ENCODE assay signal across 7 mouse cellular contexts in genomic region chr19:8965771-8966170, GRCm38 (mm10). TPM values are rescaled to one million over a fixed set of nuclear protein-coding genes. Genes with fewer than 3 reads are reported as not detected.
A peak's percentile ranks its signal among the peaks of the same experiment; 100 is the strongest.
DNase-seq lines count a peak whose midpoint lies in the region; ATAC-seq and TF ChIP-seq lines count a peak whose summit lies in the region.

No protein-coding gene starts in this region.

- H3K4me2 ChIP-seq in heart, embryonic 16.5 days (ENCODE audit: low read depth, low read length): peak overlapping the region; percentile 88
- peak overlapping the region; percentile 61 for H3K4me2 ChIP-seq in limb, embryonic 15.5 days
- peak overlapping the region; percentile 70 for H3K4me2 ChIP-seq in stomach, postnatal 0 days (replicated peaks; ENCODE audit: low read depth)

- H3K27ac ChIP-seq in embryonic facial prominence, embryonic 10.5 days (replicated peaks): peak overlapping the region; percentile 88
- peak overlapping the region; percentile 96 for H3K27ac ChIP-seq in heart, embryonic 16.5 days (ENCODE audit: low read length)
- peak overlapping the region; percentile 96 for H3K27ac ChIP-seq in limb, embryonic 15.5 days
- H3K27ac ChIP-seq in stomach, postnatal 0 days (replicated peaks): peak overlapping the region; percentile 92

- TF ChIP-seq EP300 in stomach, postnatal 0 days (optimal IDR thresholded peaks at IDR 0.05): no peak

- no peaks in the 10 kb centered on the region for H3K9me3 ChIP-seq in megakaryocyte, embryonic 14.5 days
- no peaks in the 10 kb centered on the region for H3K9me3 ChIP-seq in embryonic facial prominence, embryonic 10.5 days
- H3K9me3 ChIP-seq in heart, embryonic 16.5 days (replicated peaks; ENCODE audit: control insufficient read depth, low read length): no peaks in the 10 kb centered on the region
- H3K9me3 ChIP-seq in limb, embryonic 15.5 days: no peaks in the 10 kb centered on the region
- no peaks in the 10 kb centered on the region for H3K9me3 ChIP-seq in stomach, postnatal 0 days (ENCODE audit: control insufficient read depth, low read length)

- WGBS in embryonic facial prominence, embryonic 10.5 days: 78% methylated on average over 8 of the region's 8 CpGs
- whole genome bisulfite sequencing in heart, embryonic 16.5 days: 71% methylated on average over 8 of the region's 8 CpGs
- WGBS in limb, embryonic 15.5 days: 70% methylated on average over 8 of the region's 8 CpGs
- WGBS in stomach, postnatal 0 days: 62% methylated on average over 8 of the region's 8 CpGs

- DNase-seq in embryonic facial prominence, embryonic 10.5 days (ENCODE audit: low spot score): no peak
- no peak for DNase-seq in stomach, postnatal 0 days (ENCODE audit: low spot score)
- DNase-seq in right cerebral cortex, postnatal 36 days (ENCODE audit: low spot score in 2 of 2): no peak

- no peaks in the 10 kb centered on the region for H3K27me3 ChIP-seq in megakaryocyte, embryonic 14.5 days (replicated peaks)
- no peaks in the 10 kb centered on the region for H3K27me3 ChIP-seq in embryonic facial prominence, embryonic 10.5 days (replicated peaks; ENCODE audit: low read depth, poor library complexity, severe bottlenecking)
- no peaks in the 10 kb centered on the region for H3K27me3 ChIP-seq in heart, embryonic 16.5 days (ENCODE audit: control insufficient read depth, insufficient read depth, low read length)
- H3K27me3 ChIP-seq in limb, embryonic 15.5 days: no peaks in the 10 kb centered on the region
- H3K27me3 ChIP-seq in stomach, postnatal 0 days (ENCODE audit: control insufficient read depth, insufficient read depth, low read length): no peaks in the 10 kb centered on the region

- ATAC-seq in megakaryocyte, adult 5-6 weeks (ENCODE audit: poor library complexity, severe bottlenecking): no peak
- ATAC-seq in heart, embryonic 16.5 days (replicated peaks; ENCODE audit: extremely low read depth, insufficient read depth, low FRiP score): no peak
- ATAC-seq in limb, embryonic 15.5 days (ENCODE audit: insufficient number of reproducible peaks, low FRiP score, low TSS enrichment, low read depth): no peak
- no peak for ATAC-seq in stomach, postnatal 0 days (ENCODE audit: low FRiP score, low TSS enrichment)

- H3K4me1 ChIP-seq in megakaryocyte, embryonic 14.5 days: peaks cover 51% of the 10 kb centered on the region
- peaks cover 24% of the 10 kb centered on the region for H3K4me1 ChIP-seq in embryonic facial prominence, embryonic 10.5 days
- H3K4me1 ChIP-seq in heart, embryonic 16.5 days (ENCODE audit: control insufficient read depth, insufficient read depth, low read length): peaks cover 21% of the 10 kb centered on the region
- peaks cover 17% of the 10 kb centered on the region for H3K4me1 ChIP-seq in limb, embryonic 15.5 days
- 0 out of 2 replicates have a peak, but pooled peaks cover 3% of the 10 kb centered on the region for H3K4me1 ChIP-seq in stomach, postnatal 0 days (replicated peaks; ENCODE audit: control insufficient read depth, insufficient read depth)

- peak; percentile 4; the same call in 1 of the 2 replicates for TF ChIP-seq CTCF in stomach, postnatal 0 days (IDR thresholded peaks at IDR 0.05; ENCODE audit: low read depth)

- H3K36me3 ChIP-seq in megakaryocyte, embryonic 14.5 days (replicated peaks; ENCODE audit: low read length): peaks cover 78% of the 10 kb centered on the region
- H3K36me3 ChIP-seq in embryonic facial prominence, embryonic 10.5 days (replicated peaks): peaks cover 79% of the 10 kb centered on the region
- peaks cover 52% of the 10 kb centered on the region for H3K36me3 ChIP-seq in heart, embryonic 16.5 days (ENCODE audit: control insufficient read depth, insufficient read depth)
- peaks cover 71% of the 10 kb centered on the region for H3K36me3 ChIP-seq in limb, embryonic 15.5 days
- peaks cover 20% of the 10 kb centered on the region for H3K36me3 ChIP-seq in stomach, postnatal 0 days (ENCODE audit: control insufficient read depth, insufficient read depth, low read length)

- H3K9ac ChIP-seq in heart, embryonic 16.5 days (ENCODE audit: low read length): peak overlapping the region; percentile 85
- H3K9ac ChIP-seq in limb, embryonic 15.5 days: peak overlapping the region; percentile 57; the same call in 1 of the 2 replicates
- peak overlapping the region; percentile 69 for H3K9ac ChIP-seq in stomach, postnatal 0 days (ENCODE audit: low read length)

- peak overlapping the region; percentile 91 for H3K4me3 ChIP-seq in megakaryocyte, embryonic 14.5 days (replicated peaks)
- H3K4me3 ChIP-seq in embryonic facial prominence, embryonic 10.5 days: peak overlapping the region; percentile 91
- H3K4me3 ChIP-seq in heart, embryonic 16.5 days (ENCODE audit: low read length): peak overlapping the region; percentile 74
- peak overlapping the region; percentile 75 for H3K4me3 ChIP-seq in limb, embryonic 15.5 days
- H3K4me3 ChIP-seq in stomach, postnatal 0 days (ENCODE audit: low read depth, low read length): peak overlapping the region; percentile 43

RNA-seq across cellular contexts. Expression of gene Eef1g, which starts 1.1 kb away (rescaled TPM):
- polyA plus RNA-seq in megakaryocyte, embryonic 14.5 days (2012; ENCODE audit: insufficient read depth, low replicate concordance): 36.7 and 78.5 TPM in 2 replicates
- total RNA-seq in megakaryocyte, adult 5-6 weeks (2015): 319 and 343 TPM in 2 replicates
- 206 and 209 TPM in 2 replicates for total RNA-seq in megakaryocyte, adult 5-6 weeks (2017)
- 550 and 554 TPM in 2 replicates for polyA plus RNA-seq in embryonic facial prominence, embryonic 10.5 days (2016; fragmentation: Nextera tagmentation; extraction: Ambion mirVana)
- 239 and 240 TPM in 2 replicates for polyA plus RNA-seq in heart, embryonic 16.5 days (2015; fragmentation: Nextera tagmentation; extraction: Ambion mirVana)
- polyA plus RNA-seq in limb, embryonic 15.5 days (2015; fragmentation: Nextera tagmentation; extraction: Ambion mirVana): 467 and 482 TPM in 2 replicates
- 240 and 247 TPM in 2 replicates for polyA plus RNA-seq in stomach, postnatal 0 days (2015; fragmentation: Nextera tagmentation; extraction: Ambion mirVana)

RNA-seq across cellular contexts. Expression of gene Tut1, which starts 12.1 kb away (rescaled TPM):
- 25.5 and 37.3 TPM in 2 replicates for polyA plus RNA-seq in megakaryocyte, embryonic 14.5 days (2012; ENCODE audit: insufficient read depth, low replicate concordance)
- 1.7 and 2.9 TPM in 2 replicates for total RNA-seq in megakaryocyte, adult 5-6 weeks (2015)
- total RNA-seq in megakaryocyte, adult 5-6 weeks (2017): 8.8 and 9.9 TPM in 2 replicates
- 45.2 and 47.8 TPM in 2 replicates for polyA plus RNA-seq in embryonic facial prominence, embryonic 10.5 days (2016; fragmentation: Nextera tagmentation; extraction: Ambion mirVana)
- polyA plus RNA-seq in heart, embryonic 16.5 days (2015; fragmentation: Nextera tagmentation; extraction: Ambion mirVana): 17.5 and 18.4 TPM in 2 replicates
- 29.3 and 30.0 TPM in 2 replicates for polyA plus RNA-seq in limb, embryonic 15.5 days (2015; fragmentation: Nextera tagmentation; extraction: Ambion mirVana)
- polyA plus RNA-seq in stomach, postnatal 0 days (2015; fragmentation: Nextera tagmentation; extraction: Ambion mirVana): 14.9 and 15.8 TPM in 2 replicates

RNA-seq across cellular contexts. Expression of gene Ahnak, which starts 23.3 kb away (rescaled TPM):
- 4.6 and 28.7 TPM in 2 replicates for polyA plus RNA-seq in megakaryocyte, embryonic 14.5 days (2012; ENCODE audit: insufficient read depth, low replicate concordance)
- total RNA-seq in megakaryocyte, adult 5-6 weeks (2015): 372 and 397 TPM in 2 replicates
- total RNA-seq in megakaryocyte, adult 5-6 weeks (2017): 659 and 727 TPM in 2 replicates
- polyA plus RNA-seq in embryonic facial prominence, embryonic 10.5 days (2016; fragmentation: Nextera tagmentation; extraction: Ambion mirVana): 9.3 and 10.0 TPM in 2 replicates
- 28.7 and 36.5 TPM in 2 replicates for polyA plus RNA-seq in heart, embryonic 16.5 days (2015; fragmentation: Nextera tagmentation; extraction: Ambion mirVana)
- polyA plus RNA-seq in limb, embryonic 15.5 days (2015; fragmentation: Nextera tagmentation; extraction: Ambion mirVana): 96.4 and 104 TPM in 2 replicates
- polyA plus RNA-seq in stomach, postnatal 0 days (2015; fragmentation: Nextera tagmentation; extraction: Ambion mirVana): 86.6 and 103 TPM in 2 replicates

RNA-seq across cellular contexts. Expression of gene Mta2, which starts 24.1 kb away (rescaled TPM):
- 5.1 and 27.3 TPM in 2 replicates for polyA plus RNA-seq in megakaryocyte, embryonic 14.5 days (2012; ENCODE audit: insufficient read depth, low replicate concordance)
- total RNA-seq in megakaryocyte, adult 5-6 weeks (2015): 47.3 and 53.3 TPM in 2 replicates
- total RNA-seq in megakaryocyte, adult 5-6 weeks (2017): 98.8 and 106 TPM in 2 replicates
- 212 and 216 TPM in 2 replicates for polyA plus RNA-seq in embryonic facial prominence, embryonic 10.5 days (2016; fragmentation: Nextera tagmentation; extraction: Ambion mirVana)
- 92.1 and 96.0 TPM in 2 replicates for polyA plus RNA-seq in heart, embryonic 16.5 days (2015; fragmentation: Nextera tagmentation; extraction: Ambion mirVana)
- polyA plus RNA-seq in limb, embryonic 15.5 days (2015; fragmentation: Nextera tagmentation; extraction: Ambion mirVana): 155 and 160 TPM in 2 replicates
- 68.0 and 69.3 TPM in 2 replicates for polyA plus RNA-seq in stomach, postnatal 0 days (2015; fragmentation: Nextera tagmentation; extraction: Ambion mirVana)

RNA-seq across cellular contexts. Expression of gene Eml3, which starts 36.4 kb away (rescaled TPM):
- 31.6 and 32.2 TPM in 2 replicates for polyA plus RNA-seq in megakaryocyte, embryonic 14.5 days (2012; ENCODE audit: insufficient read depth, low replicate concordance)
- 17.1 and 18.0 TPM in 2 replicates for total RNA-seq in megakaryocyte, adult 5-6 weeks (2015)
- total RNA-seq in megakaryocyte, adult 5-6 weeks (2017): 29.3 and 32.0 TPM in 2 replicates
- 28.9 and 30.1 TPM in 2 replicates for polyA plus RNA-seq in embryonic facial prominence, embryonic 10.5 days (2016; fragmentation: Nextera tagmentation; extraction: Ambion mirVana)
- polyA plus RNA-seq in heart, embryonic 16.5 days (2015; fragmentation: Nextera tagmentation; extraction: Ambion mirVana): 16.0 and 17.2 TPM in 2 replicates
- polyA plus RNA-seq in limb, embryonic 15.5 days (2015; fragmentation: Nextera tagmentation; extraction: Ambion mirVana): 41.8 and 42.7 TPM in 2 replicates
- polyA plus RNA-seq in stomach, postnatal 0 days (2015; fragmentation: Nextera tagmentation; extraction: Ambion mirVana): 24.6 and 26.6 TPM in 2 replicates
